Mouse (Mus musculus): ENCODE results near the gene Celf2. TPM values are rescaled to one million over a fixed set of nuclear protein-coding genes. Genes with fewer than 3 reads are reported as not detected.

Gene Celf2
- total RNA-seq, 2 experiments from 2014 or later, result 33.3 to 58.2 TPM

GRCm38 (mm10) chr2:6873711-6874110, 635.7 kb downstream of the Celf2 start:
- no peak for DNase-seq (ENCODE audit: low spot score in 2 of 2)

DNA sequence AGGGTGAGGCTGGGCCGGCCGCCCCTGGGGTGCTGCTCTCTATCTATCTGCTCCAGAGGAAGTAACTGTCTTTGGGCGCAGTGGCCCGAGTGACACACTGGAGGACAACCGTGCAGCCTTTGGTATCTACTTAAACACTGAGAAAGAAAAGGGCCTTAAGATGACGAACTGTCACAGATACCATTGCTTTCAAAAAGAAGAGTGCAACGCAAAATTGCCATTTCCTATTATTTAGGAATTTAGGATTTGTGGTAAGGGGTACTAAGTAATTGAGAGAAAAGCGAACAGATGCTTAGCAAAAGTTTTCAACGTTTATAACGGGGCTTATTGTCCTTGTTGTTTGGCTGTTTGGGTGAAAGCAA, 636.5 kb downstream of the Celf2 start:
- no peak for DNase-seq (ENCODE audit: low spot score in 2 of 2)

- peak; percentile 52 to 63 for DNase-seq (ENCODE audit: low spot score in 2 of 2)
Observed at GRCm38 (mm10) chr2:6872131-6872893, 637.1 kb downstream of the Celf2 start.

- DNase-seq (ENCODE audit: low spot score in 2 of 2), result no peak
Observed at GRCm38 (mm10) chr2:6871281-6872130, 637.9 kb downstream of the Celf2 start.

GRCm38 (mm10) chr2:6869956-6870710, 639.2 kb downstream of the Celf2 start:
- no peak for DNase-seq (ENCODE audit: low spot score in 2 of 2)

GRCm38 (mm10) chr2:6867297-6867696, 642.1 kb downstream of the Celf2 start:
- DNase-seq (ENCODE audit: low spot score in 2 of 2), result no peak

- no peak for DNase-seq (ENCODE audit: low spot score in 2 of 2)
Observed at GRCm38 (mm10) chr2:6865785-6866184, 643.6 kb downstream of the Celf2 start.

DNA sequence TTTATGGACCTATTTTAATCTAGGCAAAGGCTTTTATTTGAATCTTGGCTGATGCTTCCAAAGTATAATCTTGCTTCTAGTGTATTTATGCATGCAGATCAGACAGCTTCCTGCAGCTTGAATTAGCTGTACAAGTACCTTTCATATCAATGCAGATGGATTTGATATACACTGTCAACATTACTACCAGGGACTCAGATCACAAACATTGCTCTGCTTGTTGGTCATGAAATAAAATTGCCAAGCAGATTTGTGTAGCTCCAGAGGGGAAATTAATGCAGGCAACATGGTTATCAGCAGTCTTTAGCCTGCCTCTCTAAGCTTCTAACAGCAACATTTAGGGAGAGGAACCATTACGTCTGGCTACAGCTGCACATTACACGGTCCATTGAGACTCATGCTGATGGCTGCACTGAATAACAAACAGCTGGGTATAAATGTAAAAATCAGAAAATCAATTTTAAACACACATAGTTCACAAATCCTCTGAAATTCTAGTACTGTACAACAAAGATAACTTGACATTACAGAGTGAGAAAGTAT, 659.2 kb downstream of the Celf2 start:
- DNase-seq (ENCODE audit: low spot score in 2 of 2), result no peak

DNA sequence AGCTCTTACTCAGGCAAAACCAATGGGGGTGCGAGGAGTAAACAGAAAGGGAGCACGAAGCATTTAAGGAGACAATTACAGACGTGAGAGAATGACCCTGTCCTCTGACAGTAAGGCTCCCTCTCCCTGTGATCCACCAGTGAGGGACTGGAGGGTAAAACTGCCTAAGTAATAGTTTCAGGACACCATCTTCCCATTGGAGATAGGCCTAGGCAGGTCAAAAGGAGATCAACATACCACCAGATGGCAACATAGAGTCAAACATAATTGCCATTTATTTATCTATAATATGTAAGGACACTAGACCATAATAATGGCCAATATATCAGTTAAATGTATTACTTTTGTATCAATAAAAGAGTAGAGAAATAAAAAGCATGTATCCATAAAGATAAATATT, 660.0 kb downstream of the Celf2 start:
- no peak for DNase-seq (ENCODE audit: low spot score in 2 of 2)

GRCm38 (mm10) chr2:6830021-6830420, 679.3 kb downstream of the Celf2 start:
- DNase-seq (ENCODE audit: low spot score in 2 of 2), result no peak

DNA sequence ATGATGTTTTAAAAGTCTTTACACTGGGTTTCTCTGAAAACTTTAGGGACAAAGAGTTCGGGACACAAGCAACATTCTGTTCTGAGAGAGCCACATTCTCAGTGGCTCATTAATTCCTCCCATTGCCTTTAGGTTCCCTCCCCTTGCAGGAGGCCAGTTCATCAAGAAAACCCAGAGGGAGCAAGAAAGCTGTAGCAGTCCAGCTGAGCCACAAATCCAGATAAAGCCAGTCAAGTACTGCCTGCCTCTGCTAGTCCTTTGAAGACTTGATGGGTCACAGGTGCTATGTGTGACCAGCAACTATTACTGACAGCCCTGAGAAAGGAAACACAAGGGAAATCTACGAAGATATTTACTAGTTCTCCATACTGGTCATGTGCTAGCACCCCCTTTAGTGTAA, 681.8 kb downstream of the Celf2 start:
- no peak for DNase-seq (ENCODE audit: low spot score in 2 of 2)

- DNase-seq (ENCODE audit: low spot score in 2 of 2), result no peak
Observed at GRCm38 (mm10) chr2:6823021-6823420, 686.3 kb downstream of the Celf2 start.

- DNase-seq (ENCODE audit: low spot score in 2 of 2), result no peak
Observed at GRCm38 (mm10) chr2:6821593-6821992, 687.8 kb downstream of the Celf2 start.

DNA sequence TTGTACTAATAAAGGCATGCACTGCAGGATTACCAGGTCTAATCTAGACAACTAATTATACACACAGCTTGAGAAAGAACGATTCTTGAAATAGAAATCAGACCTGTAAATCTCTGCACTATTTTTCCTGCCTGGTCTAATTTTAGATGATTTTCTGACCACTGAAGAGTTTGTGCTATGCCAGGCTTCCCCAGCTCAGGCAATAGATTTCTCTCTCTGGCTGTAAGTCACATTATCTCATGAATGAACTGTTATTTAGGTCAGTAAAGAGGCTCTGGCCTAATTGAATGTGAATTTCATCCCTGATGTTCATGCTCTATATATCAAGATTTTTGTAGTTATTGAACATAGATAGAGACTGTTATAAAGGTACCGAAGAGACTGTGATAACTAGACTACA, 694.1 kb downstream of the Celf2 start:
- no peak for DNase-seq (ENCODE audit: low spot score in 2 of 2)

DNA sequence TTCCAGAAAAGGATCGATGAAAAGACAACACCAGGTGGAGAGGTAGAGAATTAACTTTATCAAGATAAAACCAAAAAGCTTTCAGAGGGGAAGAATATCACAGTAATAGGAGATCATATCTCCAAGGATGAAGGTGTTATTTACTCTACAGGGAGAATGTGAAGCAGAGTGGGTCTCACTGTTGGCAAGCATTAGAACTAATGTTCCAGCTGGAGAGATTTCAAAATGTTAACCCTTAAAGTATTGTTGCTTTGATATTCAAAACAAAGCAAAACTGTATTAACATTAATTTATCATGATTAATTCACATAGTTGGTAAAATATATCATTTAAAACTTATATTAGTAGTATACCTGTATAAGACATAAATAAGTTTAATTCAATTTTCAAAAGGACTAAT, 700.6 kb downstream of the Celf2 start:
- DNase-seq (ENCODE audit: low spot score in 2 of 2), result no peak

DNA sequence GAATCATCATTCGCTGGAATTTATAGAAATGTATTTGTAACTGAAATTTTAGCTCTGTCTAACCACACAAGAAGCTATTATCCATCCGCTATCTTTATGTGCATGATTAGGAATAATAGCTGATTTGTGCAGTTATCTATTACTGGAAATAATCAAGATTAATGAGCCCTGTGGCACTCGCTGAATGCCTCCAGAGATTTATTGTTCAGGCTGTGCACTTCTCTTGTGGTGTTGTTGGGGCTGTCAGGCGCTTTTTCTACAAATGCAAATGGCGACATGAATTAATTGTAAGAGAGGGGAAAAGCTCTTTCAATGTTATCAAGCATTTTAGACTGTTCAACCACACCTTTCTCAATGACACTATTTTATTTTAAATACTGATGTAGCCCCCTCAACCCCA, 712.6 kb downstream of the Celf2 start:
- DNase-seq (ENCODE audit: low spot score in 2 of 2), result no peak

- DNase-seq (ENCODE audit: low spot score in 2 of 2), result no peak
Observed at GRCm38 (mm10) chr2:6795995-6796588, 713.3 kb downstream of the Celf2 start.

DNA sequence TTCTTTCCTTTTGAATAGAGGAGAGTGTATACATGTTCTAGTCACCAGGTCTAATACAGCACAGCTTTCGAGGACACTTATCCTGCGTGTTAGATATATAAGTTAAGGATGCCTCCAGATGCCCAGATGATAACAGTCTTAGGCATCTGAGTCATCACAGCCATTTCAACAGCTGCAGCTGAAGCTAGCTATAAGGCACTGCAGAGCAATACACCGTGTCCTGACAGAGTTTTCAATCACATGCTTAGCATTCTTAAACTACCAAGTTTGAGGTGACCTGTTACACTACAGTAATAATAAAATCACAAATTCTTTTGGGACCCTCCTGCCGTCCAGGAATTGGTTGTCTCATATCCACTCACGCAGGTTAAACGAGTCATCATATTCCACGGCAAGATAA, 714.5 kb downstream of the Celf2 start:
- DNase-seq (ENCODE audit: low spot score in 2 of 2), result no peak

GRCm38 (mm10) chr2:6790876-6791275, 718.5 kb downstream of the Celf2 start:
- DNase-seq (ENCODE audit: low spot score in 2 of 2), result no peak

- no peak for DNase-seq (ENCODE audit: low spot score in 2 of 2)
Observed at GRCm38 (mm10) chr2:6786494-6787144, 722.7 kb downstream of the Celf2 start.

- no peak for DNase-seq (ENCODE audit: low spot score in 2 of 2)
Observed at GRCm38 (mm10) chr2:6770214-6770613, 739.1 kb downstream of the Celf2 start.
